Mouse (Mus musculus) lung, adult 2 months (tissue): Measurements from ENCODE around the gene Tmem258.

Source experiments
- CTCF ChIP-seq: fragments of 200-500 bp; IDR thresholded peaks from 2 replicates; pipeline ENCODE4 v1.5.1; 2011; ENCODE audit warnings: mild to moderate bottlenecking, low read length, control low read depth; ENCODE audit not compliant: insufficient read depth
- POLR2A ChIP-seq: fragments of 200-500 bp; IDR thresholded peaks from 2 replicates; pipeline ENCODE4 v1.6.1; 2011; ENCODE audit warnings: low read depth, mild to moderate bottlenecking, control low read depth, low read length, borderline replicate concordance; ENCODE audit errors: extremely low read depth

GRCm38 (mm10) chr19:10231016-10231415, 27.2 kb downstream of the Tmem258 start:
- no peak for TF ChIP-seq CTCF
- TF ChIP-seq POLR2A: no peak
